Mouse (Mus musculus) myocyte (in vitro differentiated cells): ENCODE results near the gene Myo6. TPM values are rescaled to one million over a fixed set of nuclear protein-coding genes. Genes with fewer than 3 reads are reported as not detected.

Experiments used
- H3K27me3 ChIP-seq: one replicate; pipeline ENCODE4 v1.6.1; 2011; ENCODE audit not compliant: control insufficient read depth, insufficient read depth, insufficient read length
- H3K36me3 ChIP-seq: one replicate; pipeline ENCODE4 v1.6.1; 2011; ENCODE audit not compliant: control insufficient read depth, insufficient read depth
- H3K4me2 ChIP-seq: one replicate; pipeline ENCODE4 v1.6.1; 2011; ENCODE audit warnings: low read depth, control low read depth
- H3K4me3 ChIP-seq: one replicate; pipeline ENCODE4 v1.5.1; 2011; ENCODE audit warnings: mild to moderate bottlenecking, control low read depth, moderate library complexity
- H3K79me2 ChIP-seq: one replicate; pipeline ENCODE4 v1.6.1; 2011; ENCODE audit not compliant: control insufficient read depth, insufficient read depth
- H3ac ChIP-seq: one replicate; pipeline ENCODE4 v1.6.1; 2011; ENCODE audit not compliant: control insufficient read depth, insufficient read length
- CEBPB ChIP-seq: IDR thresholded peaks from 2 replicates; pipeline ENCODE4 v1.6.1; 2011; ENCODE audit warnings: mild to moderate bottlenecking, moderate library complexity; ENCODE audit not compliant: poor library complexity, insufficient read depth, severe bottlenecking
- E2F4 ChIP-seq: IDR thresholded peaks from one replicate; pipeline ENCODE4 v1.6.1; 2011; ENCODE audit warnings: mild to moderate bottlenecking, control low read depth, moderate library complexity; ENCODE audit not compliant: insufficient read depth
- MAX ChIP-seq: IDR thresholded peaks from one replicate; pipeline ENCODE4 v1.6.1; 2011; ENCODE audit warnings: low read depth, mild to moderate bottlenecking, control low read depth
- MYOD1 ChIP-seq, 3 experiments: IDR thresholded peaks; one replicate each; pipeline ENCODE4 v1.6.1; 2011; ENCODE audit warnings: control low read depth in 2 of 3, low read depth in 2 of 3, mild to moderate bottlenecking in 2 of 3, moderate library complexity in 1 of 3; ENCODE audit not compliant: insufficient read length in 2 of 3, control insufficient read depth in 1 of 3
- MYOG ChIP-seq, 3 experiments: IDR thresholded peaks; one replicate each; pipeline ENCODE4 v1.6.1; 2011; ENCODE audit warnings: control low read depth in 2 of 3, low read depth in 2 of 3, mild to moderate bottlenecking in 2 of 3; ENCODE audit not compliant: insufficient read length in 2 of 3, control insufficient read depth in 1 of 3, insufficient read depth in 1 of 3
- POLR2A ChIP-seq: IDR thresholded peaks from one replicate; pipeline ENCODE4 v1.6.1; 2011; ENCODE audit warnings: low read depth, mild to moderate bottlenecking, control low read depth, moderate library complexity; ENCODE audit not compliant: insufficient read length
- POLR2AphosphoS2 ChIP-seq: IDR thresholded peaks from one replicate; pipeline ENCODE4 v1.6.1; 2011; ENCODE audit warnings: low read depth, control low read depth; ENCODE audit not compliant: insufficient read length
- REST ChIP-seq: IDR thresholded peaks from one replicate; pipeline ENCODE4 v1.6.1; 2011; ENCODE audit warnings: mild to moderate bottlenecking, control low read depth, moderate library complexity; ENCODE audit not compliant: insufficient read depth, insufficient read length
- SRF ChIP-seq: IDR thresholded peaks from one replicate; pipeline ENCODE4 v1.6.1; 2011; ENCODE audit warnings: low read depth; ENCODE audit not compliant: control insufficient read depth, insufficient read length
- TCF12 ChIP-seq: IDR thresholded peaks from one replicate; pipeline ENCODE4 v1.6.1; 2011; ENCODE audit warnings: mild to moderate bottlenecking, control low read depth; ENCODE audit not compliant: poor library complexity, insufficient read depth, severe bottlenecking
- TCF3 ChIP-seq: IDR thresholded peaks from one replicate; pipeline ENCODE4 v1.6.1; 2011; ENCODE audit warnings: low read depth, control low read depth; ENCODE audit not compliant: insufficient read length
- USF1 ChIP-seq: IDR thresholded peaks from one replicate; pipeline ENCODE4 v1.6.1; 2011; ENCODE audit warnings: low read depth, mild to moderate bottlenecking, control low read depth, moderate library complexity
- polyA plus RNA-seq: library from polyadenylated mRNA; unstranded; fragments of >200 nt; fragmentation: generic; extraction: Trizol; gene quantifications from one replicate; pipeline ENCODE4 v1.2.1, GENCODE M21; 2012; ENCODE audit warnings: missing spikeins

Myo6 gene
- polyA plus RNA-seq, 1 experiment, result 4.1 TPM

GRCm38 (mm10) chr9:80216786-80217501, 52.1 kb downstream of the Myo6 start:
- no peak overlapping the region for H3ac ChIP-seq
- TF ChIP-seq CEBPB (no peak), TCF12 (no peak), MAX (no peak), TCF3 (no peak), MYOG (IDR thresholded peaks at IDR 0.05; ENCODE audit: control insufficient read depth in 1 of 3, insufficient read depth in 1 of 3, insufficient read length in 2 of 3, low read depth in 2 of 3) (peak in 1 of 3 experiments; percentile 37), SRF (no peak), USF1 (no peak), E2F4 (no peak), MYOD1 (IDR thresholded peaks at IDR 0.05; ENCODE audit: control insufficient read depth in 1 of 3, insufficient read length in 2 of 3, low read depth in 2 of 3) (peak in 2 of 3 experiments; percentile 15 to 58), REST (no peak), POLR2AphosphoS2 (no peak), POLR2A (no peak)
- H3K79me2 ChIP-seq, result no peaks in the 10 kb centered on the region
- H3K4me2 ChIP-seq, result peak overlapping the region; percentile 30
- no peaks in the 10 kb centered on the region for H3K27me3 ChIP-seq
- H3K4me3 ChIP-seq, result no peak overlapping the region
- no peaks in the 10 kb centered on the region for H3K36me3 ChIP-seq

- no peak overlapping the region for H3ac ChIP-seq
- no peaks in the 10 kb centered on the region for H3K27me3 ChIP-seq
- TF ChIP-seq POLR2AphosphoS2 (no peak), E2F4 (no peak), MYOG (IDR thresholded peaks at IDR 0.05; ENCODE audit: control insufficient read depth in 1 of 3, insufficient read depth in 1 of 3, insufficient read length in 2 of 3, low read depth in 2 of 3) (no peak)
- H3K4me3 ChIP-seq, result no peak overlapping the region
- H3K4me2 ChIP-seq, result no peak overlapping the region
- no peaks in the 10 kb centered on the region for H3K36me3 ChIP-seq
- no peaks in the 10 kb centered on the region for H3K79me2 ChIP-seq
These were observed 53.9 kb downstream of the Myo6 start for GRCm38 (mm10) chr9:80218718-80219117.

GRCm38 (mm10) chr9:80223989-80224635, 59.3 kb downstream of the Myo6 start:
- no peaks in the 10 kb centered on the region for H3K79me2 ChIP-seq
- no peak overlapping the region for H3K4me2 ChIP-seq
- H3K4me3 ChIP-seq, result no peak overlapping the region
- no peaks in the 10 kb centered on the region for H3K27me3 ChIP-seq
- no peak overlapping the region for H3ac ChIP-seq
- H3K36me3 ChIP-seq, result no peaks in the 10 kb centered on the region
- TF ChIP-seq TCF3 (peak; percentile 68), MYOG (IDR thresholded peaks at IDR 0.05; ENCODE audit: control insufficient read depth in 1 of 3, insufficient read depth in 1 of 3, insufficient read length in 2 of 3, low read depth in 2 of 3) (peak; percentile 76 to 93 (median 85)), TCF12 (peak; percentile 46), USF1 (no peak), POLR2A (no peak), MYOD1 (IDR thresholded peaks at IDR 0.05; ENCODE audit: control insufficient read depth in 1 of 3, insufficient read length in 2 of 3, low read depth in 2 of 3) (peak in 2 of 3 experiments; percentile 81 to 97)

- no peak for TF ChIP-seq MAX
- no peak for TF ChIP-seq POLR2AphosphoS2
- TF ChIP-seq E2F4, result no peak
- TF ChIP-seq USF1, result no peak
- TF ChIP-seq REST, result no peak
- no peak for TF ChIP-seq SRF
- no peak for TF ChIP-seq MYOG (IDR thresholded peaks at IDR 0.05; ENCODE audit: control insufficient read depth in 1 of 3, insufficient read depth in 1 of 3, insufficient read length in 2 of 3, low read depth in 2 of 3)
- TF ChIP-seq POLR2A, result no peak
- no peak for TF ChIP-seq TCF3
- no peak for TF ChIP-seq TCF12
- TF ChIP-seq CEBPB, result no peak
- TF ChIP-seq MYOD1 (IDR thresholded peaks at IDR 0.05; ENCODE audit: control insufficient read depth in 1 of 3, insufficient read length in 2 of 3, low read depth in 2 of 3), result no peak
- Histone ChIP-seq H3K36me3 (no peaks in the 10 kb centered on the region), H3K27me3 (no peaks in the 10 kb centered on the region), H3K4me3 (no peak overlapping the region), H3K4me2 (no peak overlapping the region), H3ac (no peak overlapping the region), H3K79me2 (no peaks in the 10 kb centered on the region)
These were observed 61.9 kb downstream of the Myo6 start for GRCm38 (mm10) chr9:80226579-80227325.
